Mouse (Mus musculus) myocyte (in vitro differentiated cells): Measurements from ENCODE around the gene Gm20538. TPM values are rescaled to one million over a fixed set of nuclear protein-coding genes. Genes with fewer than 3 reads are reported as not detected.

Experiments used
- H3K27me3 ChIP-seq: one replicate; pipeline ENCODE4 v1.6.1; 2011; ENCODE audit not compliant: control insufficient read depth, insufficient read depth, insufficient read length
- H3K36me3 ChIP-seq: one replicate; pipeline ENCODE4 v1.6.1; 2011; ENCODE audit not compliant: control insufficient read depth, insufficient read depth
- H3K4me2 ChIP-seq: one replicate; pipeline ENCODE4 v1.6.1; 2011; ENCODE audit warnings: low read depth, control low read depth
- H3K4me3 ChIP-seq: one replicate; pipeline ENCODE4 v1.5.1; 2011; ENCODE audit warnings: mild to moderate bottlenecking, control low read depth, moderate library complexity
- H3K79me2 ChIP-seq: one replicate; pipeline ENCODE4 v1.6.1; 2011; ENCODE audit not compliant: control insufficient read depth, insufficient read depth
- H3ac ChIP-seq: one replicate; pipeline ENCODE4 v1.6.1; 2011; ENCODE audit not compliant: control insufficient read depth, insufficient read length
- CEBPB ChIP-seq: IDR thresholded peaks from 2 replicates; pipeline ENCODE4 v1.6.1; 2011; ENCODE audit warnings: mild to moderate bottlenecking, moderate library complexity; ENCODE audit not compliant: poor library complexity, insufficient read depth, severe bottlenecking
- E2F4 ChIP-seq: IDR thresholded peaks from one replicate; pipeline ENCODE4 v1.6.1; 2011; ENCODE audit warnings: mild to moderate bottlenecking, control low read depth, moderate library complexity; ENCODE audit not compliant: insufficient read depth
- MAX ChIP-seq: IDR thresholded peaks from one replicate; pipeline ENCODE4 v1.6.1; 2011; ENCODE audit warnings: low read depth, mild to moderate bottlenecking, control low read depth
- MYOD1 ChIP-seq, 3 experiments: IDR thresholded peaks; one replicate each; pipeline ENCODE4 v1.6.1; 2011; ENCODE audit warnings: control low read depth in 2 of 3, low read depth in 2 of 3, mild to moderate bottlenecking in 2 of 3, moderate library complexity in 1 of 3; ENCODE audit not compliant: insufficient read length in 2 of 3, control insufficient read depth in 1 of 3
- MYOG ChIP-seq, 3 experiments: IDR thresholded peaks; one replicate each; pipeline ENCODE4 v1.6.1; 2011; ENCODE audit warnings: control low read depth in 2 of 3, low read depth in 2 of 3, mild to moderate bottlenecking in 2 of 3; ENCODE audit not compliant: insufficient read length in 2 of 3, control insufficient read depth in 1 of 3, insufficient read depth in 1 of 3
- POLR2A ChIP-seq: IDR thresholded peaks from one replicate; pipeline ENCODE4 v1.6.1; 2011; ENCODE audit warnings: low read depth, mild to moderate bottlenecking, control low read depth, moderate library complexity; ENCODE audit not compliant: insufficient read length
- POLR2AphosphoS2 ChIP-seq: IDR thresholded peaks from one replicate; pipeline ENCODE4 v1.6.1; 2011; ENCODE audit warnings: low read depth, control low read depth; ENCODE audit not compliant: insufficient read length
- REST ChIP-seq: IDR thresholded peaks from one replicate; pipeline ENCODE4 v1.6.1; 2011; ENCODE audit warnings: mild to moderate bottlenecking, control low read depth, moderate library complexity; ENCODE audit not compliant: insufficient read depth, insufficient read length
- SRF ChIP-seq: IDR thresholded peaks from one replicate; pipeline ENCODE4 v1.6.1; 2011; ENCODE audit warnings: low read depth; ENCODE audit not compliant: control insufficient read depth, insufficient read length
- TCF12 ChIP-seq: IDR thresholded peaks from one replicate; pipeline ENCODE4 v1.6.1; 2011; ENCODE audit warnings: mild to moderate bottlenecking, control low read depth; ENCODE audit not compliant: poor library complexity, insufficient read depth, severe bottlenecking
- TCF3 ChIP-seq: IDR thresholded peaks from one replicate; pipeline ENCODE4 v1.6.1; 2011; ENCODE audit warnings: low read depth, control low read depth; ENCODE audit not compliant: insufficient read length
- USF1 ChIP-seq: IDR thresholded peaks from one replicate; pipeline ENCODE4 v1.6.1; 2011; ENCODE audit warnings: low read depth, mild to moderate bottlenecking, control low read depth, moderate library complexity
- polyA plus RNA-seq: library from polyadenylated mRNA; unstranded; fragments of >200 nt; fragmentation: generic; extraction: Trizol; gene quantifications from one replicate; pipeline ENCODE4 v1.2.1, GENCODE M21; 2012; ENCODE audit warnings: missing spikeins

The Gm20538 gene
- not detected for polyA plus RNA-seq

DNA sequence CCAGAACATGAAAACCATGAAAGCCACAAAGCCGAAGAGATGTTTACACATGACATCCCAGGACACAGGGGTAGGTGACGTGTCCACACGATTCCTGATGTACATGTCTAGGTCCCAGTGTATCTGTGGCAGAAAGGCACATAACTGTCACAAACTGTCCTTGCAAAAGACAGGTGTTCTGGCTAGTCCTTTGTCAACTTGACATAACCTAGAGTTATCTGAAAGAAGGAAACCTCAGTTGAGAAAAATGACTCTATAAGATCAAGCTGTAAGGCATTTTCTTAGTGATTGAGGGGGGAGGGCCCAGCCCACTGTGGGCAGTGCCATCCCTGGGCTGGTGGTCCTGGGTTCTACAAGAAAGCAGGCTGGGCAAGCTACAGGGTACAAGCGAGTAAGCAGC, at the start of gene Gm20538:
Gm20538 (minus strand) TSS at position 101 of the 400 bp plus-strand sequence.
- no peak for TF ChIP-seq POLR2A
- no peak for TF ChIP-seq MAX
- TF ChIP-seq SRF = no peak
- TF ChIP-seq MYOG (IDR thresholded peaks at IDR 0.05; ENCODE audit: control insufficient read depth in 1 of 3, insufficient read depth in 1 of 3, insufficient read length in 2 of 3, low read depth in 2 of 3) = no peak
- no peak for TF ChIP-seq REST
- no peak for TF ChIP-seq TCF3
- TF ChIP-seq USF1 = no peak
- TF ChIP-seq CEBPB = no peak
- TF ChIP-seq MYOD1 (IDR thresholded peaks at IDR 0.05; ENCODE audit: control insufficient read depth in 1 of 3, insufficient read length in 2 of 3, low read depth in 2 of 3) = no peak
- no peak for TF ChIP-seq TCF12
- TF ChIP-seq E2F4 = no peak
- TF ChIP-seq POLR2AphosphoS2 = no peak
- H3K4me2 ChIP-seq = peak within 1 kb of the TSS; percentile 90

DNA sequence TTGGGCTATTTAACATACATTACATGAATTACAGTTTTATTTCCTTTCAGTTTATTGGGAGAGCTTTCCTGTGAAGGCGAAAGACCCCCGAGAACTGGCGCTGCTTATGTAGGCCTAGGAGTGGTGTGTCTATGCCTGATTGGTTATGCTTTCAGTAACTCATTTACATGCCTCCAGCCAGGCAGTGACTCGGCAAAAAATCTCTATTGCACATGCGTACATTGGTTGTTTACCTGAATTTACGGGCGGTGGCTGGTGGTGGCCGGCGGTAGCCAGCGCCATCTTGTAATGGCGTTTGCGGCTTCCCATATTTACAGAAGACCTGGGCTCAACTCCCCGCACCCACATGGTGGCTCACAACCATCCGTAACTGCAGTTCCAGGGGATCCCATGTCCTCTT, 41.5 kb upstream of the Gm20538 start:
- no peak overlapping the region for H3K4me3 ChIP-seq
- no peaks in the 10 kb centered on the region for H3K79me2 ChIP-seq
- no peak overlapping the region for H3K4me2 ChIP-seq
- H3K36me3 ChIP-seq = no peaks in the 10 kb centered on the region
- no peak for TF ChIP-seq TCF3
- no peak for TF ChIP-seq MYOD1 (IDR thresholded peaks at IDR 0.05; ENCODE audit: control insufficient read depth in 1 of 3, insufficient read length in 2 of 3, low read depth in 2 of 3)
- no peak for TF ChIP-seq TCF12
- no peak for TF ChIP-seq USF1
- H3ac ChIP-seq = no peak overlapping the region
- H3K27me3 ChIP-seq = peaks cover 45% of the 10 kb centered on the region

More for the DNA sequence above, at the start of gene Gm20538:
- peaks cover 24% of the 10 kb centered on the region for H3K36me3 ChIP-seq
- no peak within 1 kb of the TSS for H3K4me3 ChIP-seq
- H3K27me3 ChIP-seq = no peaks in the 10 kb centered on the region
- H3ac ChIP-seq = no peak within 1 kb of the TSS
- H3K79me2 ChIP-seq = peaks cover 24% of the 10 kb centered on the region

DNA sequence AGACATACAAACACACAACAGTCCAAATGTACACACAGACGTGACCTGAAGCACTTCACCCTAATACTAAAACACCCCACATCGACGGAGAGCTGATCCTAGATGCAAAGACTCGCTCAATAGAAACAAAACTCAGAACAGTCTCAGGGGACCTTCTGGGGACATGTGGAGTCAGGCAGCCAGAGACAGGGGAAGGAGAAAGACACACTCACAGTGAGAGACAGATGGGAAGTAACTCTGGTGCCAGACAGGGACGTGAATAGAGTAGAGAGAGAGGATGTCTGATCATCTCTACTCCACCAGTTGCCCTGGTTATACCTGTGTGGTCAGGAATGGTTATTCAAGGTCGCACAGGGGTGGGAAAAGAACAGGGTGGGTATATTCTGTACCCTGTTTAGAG, 39.0 kb upstream of the Gm20538 start:
- Histone ChIP-seq H3K79me2 (no peaks in the 10 kb centered on the region), H3K4me3 (no peak overlapping the region), H3ac (no peak overlapping the region), H3K36me3 (no peaks in the 10 kb centered on the region), H3K4me2 (no peak overlapping the region), H3K27me3 (peaks cover 41% of the 10 kb centered on the region)
- TF ChIP-seq E2F4 = no peak
- no peak for TF ChIP-seq TCF12
- TF ChIP-seq POLR2A = no peak
- no peak for TF ChIP-seq MYOG (IDR thresholded peaks at IDR 0.05; ENCODE audit: control insufficient read depth in 1 of 3, insufficient read depth in 1 of 3, insufficient read length in 2 of 3, low read depth in 2 of 3)
- TF ChIP-seq MYOD1 (IDR thresholded peaks at IDR 0.05; ENCODE audit: control insufficient read depth in 1 of 3, insufficient read length in 2 of 3, low read depth in 2 of 3) = no peak

DNA sequence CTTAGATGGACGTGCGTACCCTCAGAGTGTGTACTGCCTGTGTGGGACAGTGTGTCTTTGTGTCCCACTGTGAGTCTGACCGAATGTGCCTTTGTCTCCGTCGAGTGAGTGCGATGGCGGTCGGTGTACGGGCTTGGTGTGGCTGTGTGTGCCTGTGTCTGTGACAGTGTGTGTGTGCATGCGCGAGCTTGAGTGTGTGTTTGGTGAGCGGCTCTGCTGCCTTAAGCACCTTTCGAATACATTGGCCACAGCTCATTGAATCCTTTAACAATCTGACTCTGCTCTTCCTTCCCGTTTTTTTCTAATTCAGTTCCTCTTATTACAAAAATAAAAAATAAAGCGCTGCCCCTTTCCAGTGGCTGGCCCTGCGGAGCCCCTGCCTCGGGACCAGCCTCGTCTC, 38.4 kb upstream of the Gm20538 start:
- no peak for TF ChIP-seq E2F4
- TF ChIP-seq MYOD1 (IDR thresholded peaks at IDR 0.05; ENCODE audit: control insufficient read depth in 1 of 3, insufficient read length in 2 of 3, low read depth in 2 of 3) = no peak
- no peak for TF ChIP-seq TCF3
- no peak for TF ChIP-seq POLR2A
- no peak for TF ChIP-seq MYOG (IDR thresholded peaks at IDR 0.05; ENCODE audit: control insufficient read depth in 1 of 3, insufficient read depth in 1 of 3, insufficient read length in 2 of 3, low read depth in 2 of 3)
- TF ChIP-seq CEBPB = no peak
- no peak for TF ChIP-seq MAX
- no peak for TF ChIP-seq TCF12
- no peak for TF ChIP-seq USF1
- TF ChIP-seq SRF = no peak
- no peak for TF ChIP-seq REST
- TF ChIP-seq POLR2AphosphoS2 = no peak
- no peak overlapping the region for H3ac ChIP-seq
- no peaks in the 10 kb centered on the region for H3K36me3 ChIP-seq
- H3K4me3 ChIP-seq = no peak overlapping the region
- no peaks in the 10 kb centered on the region for H3K79me2 ChIP-seq
- no peak overlapping the region for H3K4me2 ChIP-seq
- peaks cover 41% of the 10 kb centered on the region for H3K27me3 ChIP-seq

DNA sequence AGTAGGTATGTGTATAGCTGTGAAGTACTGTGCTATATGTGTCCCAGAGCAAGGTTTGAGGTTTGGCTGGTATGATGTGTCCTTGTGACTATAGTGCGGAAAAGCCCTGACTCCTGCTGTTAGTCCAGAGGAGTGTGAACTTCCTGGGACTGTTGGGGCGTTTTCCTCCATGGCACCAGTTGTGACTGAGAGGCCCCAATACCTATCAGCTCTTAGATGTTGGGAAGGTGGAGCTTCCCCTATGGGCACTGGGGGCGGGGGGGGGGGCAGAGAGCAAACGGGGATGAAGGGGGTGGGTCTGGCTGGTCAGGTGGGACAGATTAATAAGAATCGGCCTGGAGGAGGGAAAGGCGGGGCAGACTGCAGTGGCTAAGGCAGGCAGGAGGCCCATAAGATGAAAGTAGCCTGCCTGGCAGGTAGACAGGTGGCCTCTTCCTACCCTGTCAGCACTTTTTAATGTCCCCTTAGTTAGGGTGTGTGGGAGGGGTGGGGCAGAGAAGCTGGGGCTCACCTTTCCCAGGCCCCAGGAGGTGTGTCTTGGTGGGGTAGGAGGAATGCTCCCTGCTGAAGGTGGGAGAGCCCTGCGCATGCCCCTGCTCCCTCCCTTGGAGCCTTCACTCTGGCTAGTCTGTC, 37.1 kb upstream of the Gm20538 start:
- TF ChIP-seq REST = no peak
- no peak for TF ChIP-seq TCF12
- no peak for TF ChIP-seq POLR2AphosphoS2
- TF ChIP-seq E2F4 = no peak
- TF ChIP-seq SRF = no peak
- no peak for TF ChIP-seq TCF3
- no peak for TF ChIP-seq MAX
- no peak for TF ChIP-seq CEBPB
- TF ChIP-seq POLR2A = no peak
- TF ChIP-seq MYOD1 (IDR thresholded peaks at IDR 0.05; ENCODE audit: control insufficient read depth in 1 of 3, insufficient read length in 2 of 3, low read depth in 2 of 3) = no peak
- no peak for TF ChIP-seq MYOG (IDR thresholded peaks at IDR 0.05; ENCODE audit: control insufficient read depth in 1 of 3, insufficient read depth in 1 of 3, insufficient read length in 2 of 3, low read depth in 2 of 3)
- TF ChIP-seq USF1 = no peak
- Histone ChIP-seq H3ac (no peak overlapping the region), H3K27me3 (peaks cover 46% of the 10 kb centered on the region), H3K4me3 (no peak overlapping the region), H3K4me2 (no peak overlapping the region), H3K79me2 (no peaks in the 10 kb centered on the region), H3K36me3 (no peaks in the 10 kb centered on the region)
